Mouse (Mus musculus) midbrain, postnatal 0 days (tissue): ENCODE measurements around the gene Mrps18c. TPM values are rescaled to one million over a fixed set of nuclear protein-coding genes. Genes with fewer than 3 reads are reported as not detected.

Experiments used
- ATAC-seq: fragments of 200-750 bp; cut with Nextera tagmentation; 2 replicates; pipeline ENCODE4 v1.8.0; 2017; ENCODE audit warnings: moderate number of reproducible peaks, mild to moderate bottlenecking, moderate TSS enrichment, moderate library complexity; ENCODE audit not compliant: low FRiP score
- DNase-seq: peaks from one replicate; pipeline ENCODE4 v3.0.0-alpha.2; 2015; ENCODE audit warnings: low spot score
- H3K27ac ChIP-seq: fragments of 300-500 bp; sonication (generic); 2 replicates; pipeline ENCODE4 v1.5.1; 2014; ENCODE audit warnings: low read depth, mild to moderate bottlenecking, low read length, mixed read lengths
- H3K27me3 ChIP-seq: fragments of 300-500 bp; sonication (generic); 2 replicates; pipeline ENCODE4 v1.6.1; 2014; ENCODE audit warnings: low read length, control low read depth, mixed read lengths; ENCODE audit not compliant: insufficient read depth
- H3K36me3 ChIP-seq: fragments of 300-500 bp; sonication (generic); 2 replicates; pipeline ENCODE4 v1.6.1; 2014; ENCODE audit warnings: low read length, control low read depth, mixed read lengths; ENCODE audit not compliant: insufficient read depth
- H3K4me1 ChIP-seq: fragments of 300-500 bp; sonication (generic); 2 replicates; pipeline ENCODE4 v1.6.1; 2014; ENCODE audit warnings: mild to moderate bottlenecking, control low read depth, antibody characterized with exemption, low read length, mixed read lengths; ENCODE audit not compliant: insufficient read depth
- H3K4me2 ChIP-seq: fragments of 300-500 bp; sonication (generic); 2 replicates; pipeline ENCODE4 v1.6.1; 2014; ENCODE audit warnings: low read depth, mild to moderate bottlenecking, low read length, mixed read lengths; ENCODE audit not compliant: poor library complexity, severe bottlenecking
- H3K4me3 ChIP-seq: fragments of 300-500 bp; sonication (generic); 2 replicates; pipeline ENCODE4 v1.5.1; 2014; ENCODE audit warnings: low read depth, mild to moderate bottlenecking, low read length, moderate library complexity
- H3K9ac ChIP-seq: fragments of 300-500 bp; sonication (generic); replicated peaks from 2 replicates; pipeline ENCODE4 v1.6.1; 2014; ENCODE audit warnings: mild to moderate bottlenecking, low read length, moderate library complexity, mixed read lengths; ENCODE audit not compliant: poor library complexity, severe bottlenecking
- H3K9me3 ChIP-seq: fragments of 300-500 bp; sonication (generic); 2 replicates; pipeline ENCODE4 v1.6.1; 2016; ENCODE audit warnings: low read length, control low read depth
- CTCF ChIP-seq: IDR thresholded peaks from 2 replicates; pipeline ENCODE4 v1.5.1; 2016; ENCODE audit warnings: antibody characterized with exemption, mild to moderate bottlenecking
- WGBS: fragments of 180-500 bp; shearing (Covaris S2); extraction: QIAGEN DNeasy Blood & Tissue Kit; methylation state at CpG from one replicate; pipeline ENCODE4 v1.1.7; 2014; 5-methylcytosine and 5-hydroxymethylcytosine counted together
- polyA plus RNA-seq: library from polyadenylated mRNA; unstranded; fragments of >200 nt; fragmentation: Nextera tagmentation; extraction: Ambion mirVana; gene quantifications from 2 replicates; pipeline ENCODE4 v1.2.1, GENCODE M21; 2015
- total RNA-seq: library from RNA; depleted of rRNA; stranded (reverse); fragments of >200 nt; gene quantifications from 2 replicates; pipeline ENCODE4 v1.2.3, GENCODE M21; 2014; rRNA removed

Mrps18c gene
- total and polyA plus RNA-seq, 2 experiments from 2014 or later, result 37.1 to 180 TPM

DNA sequence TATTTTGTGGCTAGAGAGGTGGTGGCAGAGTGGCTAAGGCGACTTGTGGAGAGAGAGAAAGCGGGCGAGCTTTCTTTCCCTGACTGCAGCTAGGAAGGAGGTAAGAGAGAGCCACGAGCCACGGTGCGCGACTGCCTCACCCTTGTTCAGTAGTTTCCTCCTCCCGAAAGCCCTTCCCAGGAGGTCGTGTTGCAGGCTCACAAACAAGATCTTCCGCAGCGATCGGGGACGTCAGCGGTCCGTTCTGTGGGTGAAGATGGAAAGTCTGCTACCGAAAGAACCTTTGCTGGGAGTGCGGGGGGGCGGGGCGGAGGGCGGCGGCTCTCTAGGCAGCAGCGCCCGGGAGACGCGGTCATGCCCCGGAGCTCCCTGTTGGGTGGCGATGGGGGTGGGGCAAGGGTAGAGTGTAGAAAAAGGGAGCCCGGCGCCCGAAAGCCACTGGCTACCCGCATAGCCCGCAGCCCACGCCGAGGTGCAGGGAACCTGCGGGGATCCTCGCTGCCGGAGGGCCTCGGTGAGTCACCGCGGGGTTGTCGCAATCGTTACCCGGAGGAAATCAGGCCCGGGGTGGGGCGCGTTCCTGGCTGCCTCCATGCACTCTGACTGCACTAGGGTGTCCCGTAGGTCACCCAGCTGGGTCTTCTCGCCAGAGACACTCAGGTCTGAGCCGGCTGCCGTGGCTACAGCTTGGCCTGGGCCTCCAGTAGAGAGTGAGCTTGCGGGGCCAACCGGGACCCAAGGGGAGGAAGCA, 47.6 kb downstream of the Mrps18c start:
- peaks cover 39% of the 10 kb centered on the region for H3K27me3 ChIP-seq

DNA sequence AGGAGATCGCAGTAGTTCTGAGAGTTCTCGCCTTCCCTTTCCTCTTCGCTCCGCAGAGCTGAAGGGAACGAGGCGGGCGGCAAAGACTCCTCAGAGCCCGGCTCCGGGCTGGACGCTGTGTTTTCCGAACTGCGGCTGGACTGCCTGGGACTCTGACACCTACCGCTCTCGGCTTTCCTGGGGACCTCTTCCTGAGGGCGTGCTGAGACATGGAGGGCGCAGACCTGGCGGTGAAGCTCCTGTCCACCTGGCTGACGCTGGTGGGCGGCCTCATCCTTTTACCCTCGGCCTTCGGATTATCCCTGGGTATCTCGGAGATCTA, 48.1 kb downstream of the Mrps18c start:
- Histone ChIP-seq H3K9ac (peak overlapping the region; percentile 62), H3K4me1 (no peaks in the 10 kb centered on the region), H3K4me2 (peak overlapping the region; percentile 99), H3K36me3 (no peaks in the 10 kb centered on the region), H3K27me3 (peaks cover 39% of the 10 kb centered on the region), H3K9me3 (no peaks in the 10 kb centered on the region), H3K27ac (no peak overlapping the region), H3K4me3 (peak overlapping the region; percentile 61)
- WGBS, result under 1% methylated on average over 22 of the region's 22 CpGs
- no peak for DNase-seq
- TF ChIP-seq CTCF, result no peak
- peak; percentile 13; the same call in 1 of the 2 replicates for ATAC-seq

More for the DNA sequence above, 47.6 kb downstream of the Mrps18c start:
- Histone ChIP-seq H3K4me3 (peak overlapping the region; percentile 61), H3K36me3 (no peaks in the 10 kb centered on the region), H3K9me3 (no peaks in the 10 kb centered on the region), H3K27ac (no peak overlapping the region), H3K9ac (peak overlapping the region; percentile 62), H3K4me1 (no peaks in the 10 kb centered on the region), H3K4me2 (peak overlapping the region; percentile 99)
- no peak for TF ChIP-seq CTCF
- DNase-seq, result peak; percentile 14
- peak; percentile 72 for ATAC-seq
- WGBS, result under 1% methylated on average over 50 of the region's 52 CpGs

DNA sequence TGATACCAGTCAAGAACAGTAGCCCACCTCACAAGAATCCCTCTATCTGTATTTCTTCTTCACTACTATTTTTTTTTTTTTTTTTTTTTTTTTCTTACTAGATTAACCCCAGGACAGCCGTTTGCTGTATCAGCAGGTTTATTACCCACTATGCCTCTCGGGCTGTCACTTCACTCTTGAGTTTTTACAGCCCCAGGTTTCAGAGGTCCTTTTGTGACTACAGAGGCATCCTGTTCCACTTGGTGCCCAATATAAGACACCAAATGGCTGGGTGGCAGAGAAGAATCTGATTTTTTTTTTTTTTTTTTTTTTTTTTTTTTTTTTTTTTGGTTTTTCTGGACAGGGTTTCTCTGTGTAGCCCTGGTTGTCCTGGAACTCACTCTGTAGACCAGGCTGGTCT, 48.7 kb downstream of the Mrps18c start:
- H3K36me3 ChIP-seq, result no peaks in the 10 kb centered on the region
- no peak for TF ChIP-seq CTCF
- no peak overlapping the region for H3K27ac ChIP-seq
- WGBS, result 7% methylated on average over 2 of the region's 2 CpGs
- H3K4me3 ChIP-seq, result peak overlapping the region; percentile 61
- no peak for ATAC-seq
- H3K27me3 ChIP-seq, result peaks cover 39% of the 10 kb centered on the region
- peak overlapping the region; percentile 99 for H3K4me2 ChIP-seq
- DNase-seq, result no peak
- no peak overlapping the region for H3K9ac ChIP-seq
- no peaks in the 10 kb centered on the region for H3K4me1 ChIP-seq
- H3K9me3 ChIP-seq, result no peaks in the 10 kb centered on the region

GRCm38 (mm10) chr5:100853963-100854362, 55.5 kb downstream of the Mrps18c start:
- Histone ChIP-seq H3K4me3 (no peak overlapping the region), H3K27ac (no peak overlapping the region), H3K36me3 (no peaks in the 10 kb centered on the region), H3K4me1 (no peaks in the 10 kb centered on the region), H3K9me3 (no peaks in the 10 kb centered on the region), H3K4me2 (no peak overlapping the region), H3K27me3 (peaks cover under 1% of the 10 kb centered on the region; the same call in 1 of the 2 replicates), H3K9ac (no peak overlapping the region)
- DNase-seq (no peak), ATAC-seq (no peak)
- WGBS, result 91% methylated on average over 4 of the region's 4 CpGs
- TF ChIP-seq CTCF, result no peak

Other genes starting within 250 kb of the Mrps18c start
- 3.4 and 3.7 TPM in 2 replicates for gene Plac8, start 226.4 kb upstream of the Mrps18c start, total RNA-seq
- gene Plac8, start 226.4 kb upstream of the Mrps18c start, polyA plus RNA-seq, result 1.3 and 1.7 TPM in 2 replicates
- 96.0 and 143 TPM in 2 replicates for gene Coq2, start 123.5 kb upstream of the Mrps18c start, total RNA-seq
- gene Coq2, start 123.5 kb upstream of the Mrps18c start, polyA plus RNA-seq, result 68.2 and 69.4 TPM in 2 replicates
- gene Hpse, start 78.9 kb upstream of the Mrps18c start, total RNA-seq, result 0.28 and 3.2 TPM in 2 replicates
- 0.39 and 0.44 TPM in 2 replicates for gene Hpse, start 78.9 kb upstream of the Mrps18c start, polyA plus RNA-seq
- gene Helq, start within 50 bp of the Mrps18c start, total RNA-seq, result 17.4 and 39.4 TPM in 2 replicates
- gene Helq, start within 50 bp of the Mrps18c start, polyA plus RNA-seq, result 12.2 and 13.3 TPM in 2 replicates
- 7.3 and 10.8 TPM in 2 replicates for gene Abraxas1, start 22.3 kb downstream of the Mrps18c start, total RNA-seq
- gene Abraxas1, start 22.3 kb downstream of the Mrps18c start, polyA plus RNA-seq, result 6.4 and 8.7 TPM in 2 replicates
- 1.1 and 2.0 TPM in 2 replicates for gene Gpat3, start 47.1 kb downstream of the Mrps18c start, total RNA-seq
- 0.83 and 0.91 TPM in 2 replicates for gene Gpat3, start 47.1 kb downstream of the Mrps18c start, polyA plus RNA-seq